Mouse (Mus musculus) cerebellum, postnatal 25 days (tissue): ENCODE measurements at regions not wholly inside any gene's neighbourhood (a gene's known extent, or its start where the extent isn't known, plus 50 kb on each side); places are given as distances from the start of the nearest gene placed in this dataset.

Source experiments
- DNase-seq, 2 experiments: peaks; one replicate each; pipeline ENCODE4 v3.0.0; 2021; ENCODE audit warnings: mixed read lengths in 2 of 2

- no peak for DNase-seq
Observed at GRCm38 (mm10) chr16:30652692-30653091, 53.2 kb downstream of the Fam43a start.

- peak; percentile 78 to 87 for DNase-seq
Observed at GRCm38 (mm10) chr16:30653806-30654205, 54.3 kb downstream of the Fam43a start.

- DNase-seq: no peak
Observed at GRCm38 (mm10) chr16:30654226-30654625, 54.7 kb downstream of the Fam43a start.

GRCm38 (mm10) chr16:30655798-30656221 is 56.3 kb downstream of the Fam43a start:
- no peak for DNase-seq

GRCm38 (mm10) chr16:30656881-30657280 is 57.4 kb downstream of the Fam43a start:
- no peak for DNase-seq

GRCm38 (mm10) chr16:30658921-30659320 is 59.4 kb downstream of the Fam43a start:
- DNase-seq: no peak

GRCm38 (mm10) chr16:30661086-30661977 is 61.8 kb downstream of the Fam43a start:
- peak in 1 of 2 experiments; percentile 19 for DNase-seq

- DNase-seq: no peak
Observed at GRCm38 (mm10) chr16:30663055-30663454, 63.5 kb downstream of the Fam43a start.

GRCm38 (mm10) chr16:30663971-30664370 is 64.4 kb downstream of the Fam43a start:
- DNase-seq: no peak

GRCm38 (mm10) chr16:30664433-30664832 is 64.9 kb downstream of the Fam43a start:
- no peak for DNase-seq

- DNase-seq: peak; percentile 31 to 35
Observed at GRCm38 (mm10) chr16:30665881-30666280, 66.4 kb downstream of the Fam43a start.

GRCm38 (mm10) chr16:30669883-30670282 is 70.4 kb downstream of the Fam43a start:
- no peak for DNase-seq

GRCm38 (mm10) chr16:30671584-30671983 is 72.1 kb downstream of the Fam43a start:
- DNase-seq: no peak

- DNase-seq: no peak
Observed at GRCm38 (mm10) chr16:30672776-30673550, 73.4 kb downstream of the Fam43a start.

GRCm38 (mm10) chr16:30673662-30674061 is 74.1 kb downstream of the Fam43a start:
- peak; percentile 39 to 67 for DNase-seq

- DNase-seq: no peak
Observed at GRCm38 (mm10) chr16:30675829-30676228, 76.3 kb downstream of the Fam43a start.

GRCm38 (mm10) chr16:30677016-30677415 is 77.5 kb downstream of the Fam43a start:
- DNase-seq: no peak

- no peak for DNase-seq
Observed at GRCm38 (mm10) chr16:30677896-30678707, 78.6 kb downstream of the Fam43a start.

- DNase-seq: no peak
Observed at GRCm38 (mm10) chr16:30678708-30679492, 79.4 kb downstream of the Fam43a start.

GRCm38 (mm10) chr16:30679493-30679811 is 79.9 kb downstream of the Fam43a start:
- no peak for DNase-seq

- DNase-seq: peak in 1 of 2 experiments; percentile 18
Observed at GRCm38 (mm10) chr16:30681421-30681820, 81.9 kb downstream of the Fam43a start.

GRCm38 (mm10) chr16:30683986-30684385 is 84.5 kb downstream of the Fam43a start:
- DNase-seq: no peak
